Mouse (Mus musculus) liver, embryonic 11.5 days (tissue): ENCODE results near the gene Ppp1r14a. TPM values are rescaled to one million over a fixed set of nuclear protein-coding genes. Genes with fewer than 3 reads are reported as not detected.

Source experiments
- ATAC-seq: fragments of 200-750 bp; cut with Nextera tagmentation; replicated peaks from 2 replicates; pipeline ENCODE4 v1.8.0; 2017; ENCODE audit warnings: moderate number of reproducible peaks, mild to moderate bottlenecking, moderate TSS enrichment, moderate library complexity; ENCODE audit not compliant: low FRiP score
- DNase-seq: peaks from one replicate; pipeline ENCODE4 v3.0.0-alpha.2; 2017; ENCODE audit warnings: low spot score
- H3K27ac ChIP-seq: fragments of 300-500 bp; sonication (generic); 2 replicates; pipeline ENCODE4 v1.5.1; 2014; ENCODE audit warnings: mild to moderate bottlenecking, low read depth, low read length, control low read depth
- H3K27me3 ChIP-seq: fragments of 300-500 bp; sonication (generic); replicated peaks from 2 replicates; pipeline ENCODE4 v1.6.1; 2014; ENCODE audit warnings: low read length, mixed read lengths; ENCODE audit not compliant: control insufficient read depth, insufficient read depth
- H3K36me3 ChIP-seq: fragments of 300-500 bp; sonication (generic); 2 replicates; pipeline ENCODE4 v1.6.1; 2014; ENCODE audit warnings: mild to moderate bottlenecking, low read length, moderate library complexity, mixed read lengths; ENCODE audit not compliant: control insufficient read depth, insufficient read depth
- H3K4me1 ChIP-seq: fragments of 300-500 bp; sonication (generic); replicated peaks from 2 replicates; pipeline ENCODE4 v1.6.1; 2014; ENCODE audit warnings: low read length, mixed read lengths; ENCODE audit not compliant: control insufficient read depth, insufficient read depth
- H3K4me2 ChIP-seq: fragments of 300-500 bp; sonication (generic); 2 replicates; pipeline ENCODE4 v1.6.1; 2014; ENCODE audit warnings: mild to moderate bottlenecking, control low read depth, moderate library complexity
- H3K4me3 ChIP-seq: fragments of 300-500 bp; sonication (generic); 2 replicates; pipeline ENCODE4 v1.5.1; 2014; ENCODE audit warnings: low read depth, low read length, control low read depth
- H3K9ac ChIP-seq: fragments of 300-500 bp; sonication (generic); 2 replicates; pipeline ENCODE4 v1.6.1; 2014; ENCODE audit warnings: low read depth, low read length, control low read depth
- H3K9me3 ChIP-seq: fragments of 300-500 bp; sonication (generic); 2 replicates; pipeline ENCODE4 v1.6.1; 2016; ENCODE audit warnings: low read length, inconsistent platforms, mixed read lengths; ENCODE audit not compliant: control insufficient read depth
- WGBS: fragments of 180-500 bp; shearing (Covaris S2); extraction: QIAGEN DNeasy Blood & Tissue Kit; methylation state at CpG from one replicate; pipeline ENCODE4 v1.1.7; 2014; 5-methylcytosine and 5-hydroxymethylcytosine counted together
- polyA plus RNA-seq: library from polyadenylated mRNA; unstranded; fragments of >200 nt; fragmentation: Nextera tagmentation; extraction: Ambion mirVana; gene quantifications from 2 replicates; pipeline ENCODE4 v1.2.1, GENCODE M21; 2014

Ppp1r14a gene
- polyA plus RNA-seq: 6.0 and 6.9 TPM in 2 replicates

- peak within 1 kb of the TSS; percentile 55 for H3K9ac ChIP-seq
- peaks cover 29% of the 10 kb centered on the region for H3K4me1 ChIP-seq
- H3K27me3 ChIP-seq: no peaks in the 10 kb centered on the region; the same call in none of the 2 replicates
- 2% methylated on average over 59 of the region's 59 CpGs for WGBS
- H3K4me3 ChIP-seq: peak within 1 kb of the TSS; percentile 59
- ATAC-seq (peak; percentile 67), DNase-seq (peak; percentile 87)
- no peaks in the 10 kb centered on the region for H3K9me3 ChIP-seq
- peak within 1 kb of the TSS; percentile 38; the same call in 1 of the 2 replicates for H3K27ac ChIP-seq
- peak within 1 kb of the TSS; percentile 81 for H3K4me2 ChIP-seq
- H3K36me3 ChIP-seq: no peaks in the 10 kb centered on the region
These were observed at the start of gene Ppp1r14a for GRCm38 (mm10) chr7:29288942-29289638. TSS of gene Ppp1r14a (plus strand) at chr7:29289308.

- Histone ChIP-seq H3K9me3 (no peaks in the 10 kb centered on the region), H3K36me3 (peaks cover 12% of the 10 kb centered on the region; the same call in 1 of the 2 replicates), H3K27me3 (no peaks in the 10 kb centered on the region), H3K27ac (no peak overlapping the region), H3K4me2 (no peak overlapping the region), H3K4me1 (peaks cover 19% of the 10 kb centered on the region), H3K4me3 (no peak overlapping the region), H3K9ac (no peak overlapping the region)
- 79% methylated on average over 7 of the region's 7 CpGs for WGBS
- DNase-seq (no peak), ATAC-seq (no peak)
These were observed 44.2 kb upstream of the Ppp1r14a start for GRCm38 (mm10) chr7:29244732-29245416.

- H3K9ac ChIP-seq: no peak overlapping the region
- no peak overlapping the region for H3K4me3 ChIP-seq
These were observed 43.1 kb upstream of the Ppp1r14a start for GRCm38 (mm10) chr7:29246015-29246414.

GRCm38 (mm10) chr7:29246619-29247313 is 42.3 kb upstream of the Ppp1r14a start:
- H3K4me2 ChIP-seq: peak overlapping the region; percentile 69
- no peaks in the 10 kb centered on the region for H3K27me3 ChIP-seq
- H3K9ac ChIP-seq: no peak overlapping the region
- no peak overlapping the region for H3K27ac ChIP-seq
- H3K4me1 ChIP-seq: peaks cover 15% of the 10 kb centered on the region
- WGBS: 78% methylated on average over 21 of the region's 21 CpGs
- ATAC-seq: peak; percentile 8; the same call in 1 of the 2 replicates
- H3K36me3 ChIP-seq: peaks cover 12% of the 10 kb centered on the region; the same call in 1 of the 2 replicates
- H3K9me3 ChIP-seq: no peaks in the 10 kb centered on the region
- H3K4me3 ChIP-seq: no peak overlapping the region
- DNase-seq: no peak

More at GRCm38 (mm10) chr7:29246015-29246414, 43.1 kb upstream of the Ppp1r14a start:
- H3K4me2 ChIP-seq: no peak overlapping the region
- no peak overlapping the region for H3K27ac ChIP-seq
- no peaks in the 10 kb centered on the region for H3K27me3 ChIP-seq
- WGBS: 90% methylated on average over 5 of the region's 5 CpGs
- H3K4me1 ChIP-seq: peaks cover 15% of the 10 kb centered on the region
- no peaks in the 10 kb centered on the region for H3K9me3 ChIP-seq
- ATAC-seq (no peak), DNase-seq (no peak)
- H3K36me3 ChIP-seq: peaks cover 12% of the 10 kb centered on the region; the same call in 1 of the 2 replicates

GRCm38 (mm10) chr7:29247314-29247700 is 41.8 kb upstream of the Ppp1r14a start:
- Histone ChIP-seq H3K4me1 (peaks cover 15% of the 10 kb centered on the region), H3K27ac (no peak overlapping the region), H3K4me3 (peak overlapping the region; percentile 49), H3K4me2 (peak overlapping the region; percentile 69), H3K36me3 (peaks cover 12% of the 10 kb centered on the region; the same call in 1 of the 2 replicates), H3K9me3 (no peaks in the 10 kb centered on the region), H3K9ac (peak overlapping the region; percentile 10), H3K27me3 (no peaks in the 10 kb centered on the region)
- DNase-seq: peak; percentile 83
- peak; percentile 28; the same call in 1 of the 2 replicates for ATAC-seq
- WGBS: 24% methylated on average over 16 of the region's 16 CpGs

GRCm38 (mm10) chr7:29247706-29248105 is 41.4 kb upstream of the Ppp1r14a start:
- Histone ChIP-seq H3K36me3 (peaks cover 12% of the 10 kb centered on the region; the same call in 1 of the 2 replicates), H3K4me3 (peak overlapping the region; percentile 49), H3K9me3 (no peaks in the 10 kb centered on the region), H3K9ac (peak overlapping the region; percentile 10), H3K27me3 (no peaks in the 10 kb centered on the region), H3K4me2 (peak overlapping the region; percentile 69), H3K4me1 (peaks cover 15% of the 10 kb centered on the region), H3K27ac (no peak overlapping the region)
- WGBS: 15% methylated on average over 19 of the region's 19 CpGs
- ATAC-seq (peak; percentile 28; the same call in 1 of the 2 replicates), DNase-seq (no peak)

- Histone ChIP-seq H3K9me3 (no peaks in the 10 kb centered on the region), H3K4me2 (peak within 1 kb of the TSS; percentile 69), H3K4me1 (peaks cover 18% of the 10 kb centered on the region), H3K27me3 (no peaks in the 10 kb centered on the region), H3K9ac (peak within 1 kb of the TSS; percentile 10), H3K4me3 (peak within 1 kb of the TSS; percentile 49), H3K27ac (no peak within 1 kb of the TSS), H3K36me3 (peaks cover 12% of the 10 kb centered on the region; the same call in 1 of the 2 replicates)
- 18% methylated on average over 20 of the region's 20 CpGs for WGBS
- ATAC-seq (peak; percentile 28), DNase-seq (no peak)
These were observed 40.8 kb upstream of the Ppp1r14a start, which contains the start of gene 2200002D01Rik for GRCm38 (mm10) chr7:29248261-29248841. TSS of gene 2200002D01Rik (minus strand) at chr7:29248466.

- no peaks in the 10 kb centered on the region for H3K36me3 ChIP-seq
- H3K27me3 ChIP-seq: no peaks in the 10 kb centered on the region
- no peak overlapping the region for H3K4me3 ChIP-seq
- no peak overlapping the region for H3K9ac ChIP-seq
- 78% methylated on average over 3 of the region's 3 CpGs for WGBS
- no peak for DNase-seq
- H3K4me1 ChIP-seq: peaks cover 28% of the 10 kb centered on the region
- H3K27ac ChIP-seq: no peak overlapping the region
- H3K4me2 ChIP-seq: no peak overlapping the region
- ATAC-seq: no peak
- H3K9me3 ChIP-seq: no peaks in the 10 kb centered on the region
These were observed 37.9 kb upstream of the Ppp1r14a start for GRCm38 (mm10) chr7:29251166-29251565.
